Mouse (Mus musculus): ENCODE data around the gene Ppp1cc. TPM values are rescaled to one million over a fixed set of nuclear protein-coding genes. Genes with fewer than 3 reads are reported as not detected.
"Not testable (repeated sequence)": the region's sequence is repeated elsewhere in the genome, so short reads cannot be mapped to it uniquely, and the experiment has no call there.

The Ppp1cc gene
- polyA plus RNA-seq, 1 experiment from 2014 or later: 248 TPM

DNA sequence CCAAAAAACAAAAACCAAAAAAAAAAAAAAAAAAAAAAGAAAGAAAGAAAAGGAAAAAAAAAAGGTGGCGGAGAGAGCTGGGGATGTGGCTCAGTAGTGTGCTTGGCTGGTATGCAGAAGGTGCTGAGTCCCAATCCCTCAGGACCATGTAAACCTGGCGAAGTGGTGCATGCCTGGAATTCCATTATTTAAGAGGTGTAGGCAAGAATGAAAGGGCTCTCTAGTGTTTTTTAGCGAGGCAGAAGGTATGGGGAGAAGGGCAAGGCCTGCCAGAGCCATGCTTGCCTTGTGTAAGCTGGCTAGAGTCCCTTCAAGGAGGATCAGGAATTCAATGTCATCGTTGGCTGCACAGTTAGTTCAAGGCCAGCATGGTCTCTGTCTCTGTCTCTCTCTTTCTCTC, 13.3 kb upstream of the Ppp1cc start:
- peaks cover 14% of the 10 kb centered on the region for H3K4me1 ChIP-seq (ENCODE audit: control insufficient read depth, insufficient read depth, low read length)
- H3K27me3 ChIP-seq (ENCODE audit: control insufficient read depth, insufficient read depth, low read length): no peaks in the 10 kb centered on the region
- H3K4me2 ChIP-seq (ENCODE audit: low read depth, low read length): peak overlapping the region; percentile 50
- WGBS: 74% methylated on average over 4 of the region's 4 CpGs
- ATAC-seq (replicated peaks; ENCODE audit: extremely low read depth, insufficient read depth, low FRiP score): no peak
- no peak overlapping the region for H3K9ac ChIP-seq (ENCODE audit: low read length)
- H3K9me3 ChIP-seq (replicated peaks; ENCODE audit: control insufficient read depth, low read length): no peaks in the 10 kb centered on the region
- no peak overlapping the region for H3K4me3 ChIP-seq (ENCODE audit: low read length)
- H3K36me3 ChIP-seq (ENCODE audit: control insufficient read depth, insufficient read depth): no peaks in the 10 kb centered on the region
- peak overlapping the region; percentile 86 for H3K27ac ChIP-seq (ENCODE audit: low read length)

GRCm38 (mm10) chr5:122145381-122146055, 12.6 kb upstream of the Ppp1cc start:
- WGBS: 42% methylated on average over 15 of the region's 15 CpGs
- H3K36me3 ChIP-seq (ENCODE audit: control insufficient read depth, insufficient read depth): no peaks in the 10 kb centered on the region
- peak overlapping the region; percentile 50 for H3K4me2 ChIP-seq (ENCODE audit: low read depth, low read length)
- no peaks in the 10 kb centered on the region for H3K9me3 ChIP-seq (replicated peaks; ENCODE audit: control insufficient read depth, low read length)
- H3K27ac ChIP-seq (ENCODE audit: low read length): peak overlapping the region; percentile 86
- ATAC-seq (replicated peaks; ENCODE audit: extremely low read depth, insufficient read depth, low FRiP score): peak; percentile 53
- peak overlapping the region; percentile 31 for H3K4me3 ChIP-seq (ENCODE audit: low read length)
- peaks cover 14% of the 10 kb centered on the region for H3K4me1 ChIP-seq (ENCODE audit: control insufficient read depth, insufficient read depth, low read length)
- H3K27me3 ChIP-seq (ENCODE audit: control insufficient read depth, insufficient read depth, low read length): no peaks in the 10 kb centered on the region
- peak overlapping the region; percentile 44; the same call in 1 of the 2 replicates for H3K9ac ChIP-seq (ENCODE audit: low read length)

DNA sequence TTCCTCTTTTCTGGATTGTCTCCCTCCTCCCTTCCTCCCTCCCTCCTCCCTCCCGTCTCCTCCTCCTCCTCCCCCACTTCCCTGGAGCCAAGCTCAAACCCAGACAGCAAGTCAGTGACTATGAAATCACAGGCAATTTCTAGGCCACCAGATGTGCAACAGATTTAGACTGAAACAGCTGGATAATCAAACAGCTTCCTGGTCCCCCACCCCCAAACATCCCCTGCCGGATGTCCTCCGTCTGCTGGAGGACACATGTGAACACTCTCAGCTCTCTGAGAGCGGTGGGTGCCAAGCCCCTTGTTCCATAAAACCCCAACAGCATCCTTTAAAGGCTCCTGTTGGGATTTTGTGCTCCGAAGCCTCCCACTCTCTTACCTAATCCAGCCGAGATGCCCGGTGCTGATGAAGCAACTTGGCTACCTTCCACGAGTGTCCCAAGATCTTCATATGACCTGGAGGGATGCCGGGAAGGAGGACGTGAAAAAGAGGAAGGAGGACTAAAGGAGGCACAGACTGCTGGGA, 12.0 kb upstream of the Ppp1cc start:
- Histone ChIP-seq H3K9ac (ENCODE audit: low read length) (peak overlapping the region; percentile 26; the same call in 1 of the 2 replicates), H3K4me2 (ENCODE audit: low read depth, low read length) (peak overlapping the region; percentile 50), H3K27ac (ENCODE audit: low read length) (peak overlapping the region; percentile 86), H3K4me1 (ENCODE audit: control insufficient read depth, insufficient read depth, low read length) (peaks cover 14% of the 10 kb centered on the region), H3K9me3 (replicated peaks; ENCODE audit: control insufficient read depth, low read length) (no peaks in the 10 kb centered on the region), H3K4me3 (ENCODE audit: low read length) (no peak overlapping the region; the same call in 1 of the 2 replicates), H3K36me3 (ENCODE audit: control insufficient read depth, insufficient read depth) (no peaks in the 10 kb centered on the region), H3K27me3 (ENCODE audit: control insufficient read depth, insufficient read depth, low read length) (no peaks in the 10 kb centered on the region)
- peak; percentile 42 for ATAC-seq (replicated peaks; ENCODE audit: extremely low read depth, insufficient read depth, low FRiP score)
- 45% methylated on average over 10 of the region's 10 CpGs for WGBS

GRCm38 (mm10) chr5:122146609-122147008, 11.5 kb upstream of the Ppp1cc start:
- Histone ChIP-seq H3K4me2 (ENCODE audit: low read depth, low read length) (no peak overlapping the region), H3K27ac (ENCODE audit: low read length) (peak overlapping the region; percentile 86), H3K9me3 (replicated peaks; ENCODE audit: control insufficient read depth, low read length) (no peaks in the 10 kb centered on the region), H3K27me3 (ENCODE audit: control insufficient read depth, insufficient read depth, low read length) (no peaks in the 10 kb centered on the region), H3K36me3 (ENCODE audit: control insufficient read depth, insufficient read depth) (no peaks in the 10 kb centered on the region), H3K4me3 (ENCODE audit: low read length) (no peak overlapping the region), H3K4me1 (ENCODE audit: control insufficient read depth, insufficient read depth, low read length) (peaks cover 14% of the 10 kb centered on the region), H3K9ac (ENCODE audit: low read length) (peak overlapping the region; percentile 26; the same call in 1 of the 2 replicates)
- ATAC-seq (replicated peaks; ENCODE audit: extremely low read depth, insufficient read depth, low FRiP score): no peak

DNA sequence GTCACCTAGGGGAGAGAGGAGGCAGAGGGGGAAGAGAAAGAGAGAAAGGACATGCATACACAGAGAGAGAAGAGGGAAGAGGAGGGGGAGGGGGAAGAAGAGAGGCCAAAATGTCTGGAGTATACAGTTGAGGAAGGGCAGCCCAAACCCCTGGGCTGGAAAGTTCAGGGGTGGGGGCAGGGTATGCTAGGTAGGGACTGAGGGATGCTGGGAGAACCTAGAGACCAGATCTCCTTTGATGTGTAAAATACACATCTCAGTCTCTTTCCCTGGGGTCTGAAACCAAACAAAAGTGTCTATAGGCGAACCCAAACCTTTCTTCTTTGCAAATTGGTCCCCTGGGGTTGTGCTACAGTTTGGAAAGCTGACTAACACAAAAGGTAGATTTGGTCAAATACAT, 10.0 kb upstream of the Ppp1cc start:
- ATAC-seq (replicated peaks; ENCODE audit: extremely low read depth, insufficient read depth, low FRiP score): no peak
- H3K9me3 ChIP-seq (replicated peaks; ENCODE audit: control insufficient read depth, low read length): no peaks in the 10 kb centered on the region
- no peak overlapping the region for H3K27ac ChIP-seq (ENCODE audit: low read length)
- H3K27me3 ChIP-seq (ENCODE audit: control insufficient read depth, insufficient read depth, low read length): no peaks in the 10 kb centered on the region
- WGBS: 67% methylated on average over 1 of the region's 1 CpGs
- H3K4me2 ChIP-seq (ENCODE audit: low read depth, low read length): no peak overlapping the region
- no peak overlapping the region for H3K9ac ChIP-seq (ENCODE audit: low read length)
- no peak overlapping the region for H3K4me3 ChIP-seq (ENCODE audit: low read length)
- H3K4me1 ChIP-seq (ENCODE audit: control insufficient read depth, insufficient read depth, low read length): peaks cover 14% of the 10 kb centered on the region
- H3K36me3 ChIP-seq (ENCODE audit: control insufficient read depth, insufficient read depth): no peaks in the 10 kb centered on the region

GRCm38 (mm10) chr5:122149259-122149658, 8.8 kb upstream of the Ppp1cc start:
- H3K4me1 ChIP-seq (ENCODE audit: control insufficient read depth, insufficient read depth, low read length): peaks cover 6% of the 10 kb centered on the region
- no peak overlapping the region for H3K4me3 ChIP-seq (ENCODE audit: low read length)
- H3K4me2 ChIP-seq (ENCODE audit: low read depth, low read length): no peak overlapping the region
- no peaks in the 10 kb centered on the region for H3K27me3 ChIP-seq (ENCODE audit: control insufficient read depth, insufficient read depth, low read length)
- no peak overlapping the region for H3K9ac ChIP-seq (ENCODE audit: low read length)
- no peaks in the 10 kb centered on the region for H3K9me3 ChIP-seq (replicated peaks; ENCODE audit: control insufficient read depth, low read length)
- no peaks in the 10 kb centered on the region for H3K36me3 ChIP-seq (ENCODE audit: control insufficient read depth, insufficient read depth)
- 56% methylated on average over 4 of the region's 4 CpGs for WGBS
- ATAC-seq (replicated peaks; ENCODE audit: extremely low read depth, insufficient read depth, low FRiP score): no peak
- no peak overlapping the region for H3K27ac ChIP-seq (ENCODE audit: low read length)

GRCm38 (mm10) chr5:122152508-122152907, 5.6 kb upstream of the Ppp1cc start:
- H3K4me1 ChIP-seq (ENCODE audit: control insufficient read depth, insufficient read depth, low read length): peaks cover 16% of the 10 kb centered on the region
- H3K36me3 ChIP-seq (ENCODE audit: control insufficient read depth, insufficient read depth); ATAC-seq (replicated peaks; ENCODE audit: extremely low read depth, insufficient read depth, low FRiP score); H3K9me3 ChIP-seq (replicated peaks; ENCODE audit: control insufficient read depth, low read length); H3K27me3 ChIP-seq (ENCODE audit: control insufficient read depth, insufficient read depth, low read length); H3K4me3 ChIP-seq (ENCODE audit: low read length); H3K9ac ChIP-seq (ENCODE audit: low read length); H3K27ac ChIP-seq (ENCODE audit: low read length); H3K4me2 ChIP-seq (ENCODE audit: low read depth, low read length): not testable (repeated sequence)
- 89% methylated on average over 5 of the region's 5 CpGs for WGBS

DNA sequence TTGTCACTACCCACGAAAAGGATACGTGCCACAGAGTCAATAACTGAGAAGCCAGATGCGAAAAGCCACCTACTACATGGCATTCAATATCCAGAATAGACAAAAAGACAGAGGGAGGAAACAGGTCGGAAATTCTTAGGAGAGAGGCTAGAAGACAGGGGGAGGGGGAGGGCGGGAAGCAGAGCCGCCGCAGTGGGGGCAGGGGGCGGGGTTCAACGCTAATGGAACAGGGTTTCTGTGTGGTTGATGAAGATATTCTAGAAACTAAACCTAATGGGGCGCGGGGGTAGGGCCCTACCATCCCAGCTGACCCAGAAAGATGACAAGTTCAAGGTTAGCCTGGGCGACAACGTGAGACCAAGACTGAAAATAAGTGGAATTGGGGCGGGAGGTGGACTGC, 4.1 kb upstream of the Ppp1cc start:
- peaks cover 18% of the 10 kb centered on the region for H3K4me1 ChIP-seq (ENCODE audit: control insufficient read depth, insufficient read depth, low read length)
- no peak for ATAC-seq (replicated peaks; ENCODE audit: extremely low read depth, insufficient read depth, low FRiP score)
- H3K4me2 ChIP-seq (ENCODE audit: low read depth, low read length): no peak overlapping the region
- H3K27ac ChIP-seq (ENCODE audit: low read length): no peak overlapping the region
- 42% methylated on average over 11 of the region's 14 CpGs for WGBS
- no peaks in the 10 kb centered on the region for H3K9me3 ChIP-seq (replicated peaks; ENCODE audit: control insufficient read depth, low read length)
- no peak overlapping the region for H3K9ac ChIP-seq (ENCODE audit: low read length)
- no peaks in the 10 kb centered on the region for H3K27me3 ChIP-seq (ENCODE audit: control insufficient read depth, insufficient read depth, low read length)
- no peaks in the 10 kb centered on the region for H3K36me3 ChIP-seq (ENCODE audit: control insufficient read depth, insufficient read depth)
- H3K4me3 ChIP-seq (ENCODE audit: low read length): no peak overlapping the region

- no peak overlapping the region for H3K9ac ChIP-seq (ENCODE audit: low read length)
- H3K4me2 ChIP-seq (ENCODE audit: low read depth, low read length): no peak overlapping the region
- no peaks in the 10 kb centered on the region for H3K9me3 ChIP-seq (replicated peaks; ENCODE audit: control insufficient read depth, low read length)
- WGBS: 44% methylated on average over 3 of the region's 3 CpGs
- no peak overlapping the region for H3K4me3 ChIP-seq (ENCODE audit: low read length)
- H3K27me3 ChIP-seq (ENCODE audit: control insufficient read depth, insufficient read depth, low read length): no peaks in the 10 kb centered on the region
- no peak for ATAC-seq (replicated peaks; ENCODE audit: extremely low read depth, insufficient read depth, low FRiP score)
- peak overlapping the region; percentile 66 for H3K27ac ChIP-seq (ENCODE audit: low read length)
- no peaks in the 10 kb centered on the region for H3K36me3 ChIP-seq (ENCODE audit: control insufficient read depth, insufficient read depth)
- peaks cover 23% of the 10 kb centered on the region for H3K4me1 ChIP-seq (ENCODE audit: control insufficient read depth, insufficient read depth, low read length)
Observed at GRCm38 (mm10) chr5:122154782-122155181, 3.3 kb upstream of the Ppp1cc start.
